Mouse (Mus musculus) liver, embryonic 14.5 days (tissue): ENCODE measurements at regions not wholly inside any gene's neighbourhood (a gene's known extent, or its start where the extent isn't known, plus 50 kb on each side); places are given as distances from the start of the nearest gene placed in this dataset.

Source experiments
- ATAC-seq: fragments of 200-750 bp; cut with Nextera tagmentation; 2 replicates; pipeline ENCODE4 v1.8.0; 2017; ENCODE audit warnings: moderate number of reproducible peaks, mild to moderate bottlenecking, moderate library complexity; ENCODE audit not compliant: insufficient read depth
- DNase-seq, 3 experiments: peaks; one replicate each; pipeline ENCODE4 v3.0.0-alpha.2; 2012 to 2013; ENCODE audit warnings: low read depth in 3 of 3, low spot score in 3 of 3
- H3K27ac ChIP-seq: fragments of 300-500 bp; sonication (generic); 2 replicates; pipeline ENCODE4 v1.5.1; 2014; ENCODE audit warnings: moderate library complexity, mild to moderate bottlenecking, control low read depth, inconsistent platforms
- H3K27me3 ChIP-seq: fragments of 300-500 bp; sonication (generic); 2 replicates; pipeline ENCODE4 v1.6.1; 2014; ENCODE audit warnings: mild to moderate bottlenecking, low read length, moderate library complexity; ENCODE audit not compliant: control insufficient read depth, insufficient read depth
- H3K36me3 ChIP-seq: fragments of 300-500 bp; sonication (generic); replicated peaks from 2 replicates; pipeline ENCODE4 v1.6.1; 2014; ENCODE audit warnings: low read depth; ENCODE audit not compliant: control insufficient read depth, insufficient read depth
- H3K4me1 ChIP-seq, 2 experiments: fragments of 200-500 bp in 1 of 2; fragments of 300-500 bp in 1 of 2; sonication (generic) in 1 of 2; replicated peaks; 2 replicates each; pipeline ENCODE4 v1.6.1; 2012 to 2014; ENCODE audit warnings: antibody characterized with exemption in 1 of 2, inconsistent platforms in 1 of 2, low read length in 1 of 2; ENCODE audit not compliant: control insufficient read depth in 2 of 2, insufficient read depth in 2 of 2
- H3K4me2 ChIP-seq: fragments of 300-500 bp; sonication (generic); 2 replicates; pipeline ENCODE4 v1.6.1; 2014; ENCODE audit warnings: low read depth, mild to moderate bottlenecking, control low read depth, moderate library complexity
- H3K4me3 ChIP-seq, 2 experiments: fragments of 200-500 bp in 1 of 2; fragments of 300-500 bp in 1 of 2; sonication (generic) in 1 of 2; 2 replicates each; pipeline ENCODE4 v1.5.1; 2012 to 2014; ENCODE audit warnings: low read depth in 2 of 2, low read length in 2 of 2, mild to moderate bottlenecking in 2 of 2, control low read depth in 1 of 2, inconsistent platforms in 1 of 2, moderate library complexity in 1 of 2; ENCODE audit not compliant: insufficient read depth in 1 of 2
- H3K9ac ChIP-seq: fragments of 300-500 bp; sonication (generic); replicated peaks from 2 replicates; pipeline ENCODE4 v1.6.1; 2014; ENCODE audit warnings: mild to moderate bottlenecking, control low read depth, moderate library complexity
- H3K9me3 ChIP-seq: fragments of 300-500 bp; sonication (generic); 2 replicates; pipeline ENCODE4 v1.6.1; 2016; ENCODE audit warnings: low read length, mixed read lengths; ENCODE audit not compliant: control insufficient read depth
- CTCF ChIP-seq: IDR thresholded peaks from 2 replicates; pipeline ENCODE4 v1.5.1; 2016; ENCODE audit warnings: antibody characterized with exemption, low read depth, control low read depth
- EP300 ChIP-seq: IDR thresholded peaks from 2 replicates; pipeline ENCODE4 v1.6.1; 2016; ENCODE audit warnings: antibody characterized with exemption, low read depth
- WGBS: fragments of 180-500 bp; shearing (Covaris S2); extraction: QIAGEN DNeasy Blood & Tissue Kit; methylation state at CpG from one replicate; pipeline ENCODE4 v1.1.7; 2014; ENCODE audit not compliant: insufficient replicate concordance; 5-methylcytosine and 5-hydroxymethylcytosine counted together

DNA sequence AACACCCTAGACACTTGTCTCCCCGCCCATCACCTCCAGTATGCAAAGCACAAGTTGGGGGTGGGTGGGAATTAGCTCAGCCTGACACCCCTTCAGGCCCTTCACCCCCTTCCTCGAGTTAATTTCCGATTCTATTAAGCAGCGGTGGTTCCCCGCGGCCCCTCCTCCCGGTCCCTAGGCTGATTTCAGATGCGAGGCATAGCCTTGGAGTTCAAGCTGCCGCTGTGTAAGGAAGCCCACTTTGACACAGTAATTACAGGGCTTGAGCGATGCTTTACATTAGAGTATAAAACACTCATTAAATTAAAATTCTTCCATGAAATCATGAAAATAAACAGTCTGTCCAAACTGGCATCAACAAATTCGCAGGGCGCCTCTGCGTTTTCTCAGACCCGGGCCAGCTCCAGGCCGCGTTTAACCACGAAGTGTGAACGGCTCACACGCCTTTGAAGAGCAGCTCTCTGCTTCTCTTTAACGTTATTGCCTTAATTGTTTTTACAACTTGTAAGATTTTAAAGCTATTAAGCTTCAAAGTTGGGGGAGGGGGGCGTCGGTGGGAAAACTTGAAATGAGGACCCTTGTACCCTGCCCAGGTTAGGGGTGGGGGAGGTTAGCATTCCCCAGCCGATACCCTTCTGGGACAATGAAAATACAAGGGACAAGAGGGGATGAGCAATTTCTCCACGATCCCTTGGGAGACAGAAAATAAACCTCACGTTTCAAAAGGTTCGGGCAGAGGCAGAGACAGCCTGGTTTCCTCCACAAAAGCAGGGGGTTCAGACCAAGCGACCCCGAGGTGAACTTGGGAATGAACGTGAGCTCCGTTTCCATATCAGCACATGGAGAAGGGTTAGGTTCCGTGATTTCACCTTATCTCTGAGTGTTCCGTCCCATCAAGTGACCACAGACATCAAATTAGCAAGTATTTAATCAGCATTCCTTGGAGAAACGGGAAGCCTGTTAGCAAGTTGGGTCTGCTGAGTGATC, 114.4 kb downstream of the Dicer1 start:
- ATAC-seq (no peak), DNase-seq (no peak)
- Histone ChIP-seq H3K9ac (no peak overlapping the region), H3K9me3 (no peaks in the 10 kb centered on the region), H3K4me2 (no peak overlapping the region), H3K4me1 (no peaks in the 10 kb centered on the region), H3K27ac (no peak overlapping the region), H3K36me3 (no peaks in the 10 kb centered on the region), H3K27me3 (peaks cover 11% of the 10 kb centered on the region), H3K4me3 (no peak overlapping the region)
- no peak for TF ChIP-seq EP300
- 6% methylated on average over 33 of the region's 33 CpGs for WGBS

- Histone ChIP-seq H3K4me1 (no peaks in the 10 kb centered on the region), H3K9me3 (no peaks in the 10 kb centered on the region), H3K27ac (no peak overlapping the region), H3K9ac (no peak overlapping the region), H3K27me3 (peaks cover 11% of the 10 kb centered on the region), H3K36me3 (no peaks in the 10 kb centered on the region), H3K4me3 (no peak overlapping the region), H3K4me2 (no peak overlapping the region)
- no peak for ATAC-seq
- DNase-seq, result no peak
- WGBS, result 46% methylated on average over 12 of the region's 12 CpGs
- no peak for TF ChIP-seq EP300
- TF ChIP-seq CTCF, result no peak
Observed at GRCm38 (mm10) chr12:104636474-104636873, 115.3 kb downstream of the Dicer1 start.

DNA sequence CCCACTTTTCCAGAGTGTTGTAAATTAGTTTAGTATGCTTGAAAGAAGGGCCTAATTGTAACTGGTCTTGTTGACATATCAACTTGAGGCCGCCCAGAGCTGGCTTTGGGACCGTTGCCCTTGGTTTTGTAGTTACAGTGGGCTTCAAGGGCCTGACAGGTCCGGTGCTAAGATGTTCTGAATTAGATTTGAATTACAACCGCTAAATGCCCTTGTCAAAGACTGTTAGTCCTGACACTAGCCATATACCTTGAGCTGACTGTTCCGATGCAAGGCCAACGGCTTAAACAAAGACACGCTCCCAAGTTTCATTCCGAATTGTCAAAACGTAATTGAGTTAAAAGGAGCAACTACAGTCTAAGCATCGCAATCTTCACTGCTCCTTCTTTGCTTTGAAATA, 116.9 kb downstream of the Dicer1 start:
- Histone ChIP-seq H3K9ac (no peak overlapping the region), H3K27me3 (peaks cover 11% of the 10 kb centered on the region), H3K4me3 (no peak overlapping the region), H3K36me3 (no peaks in the 10 kb centered on the region), H3K9me3 (no peaks in the 10 kb centered on the region), H3K4me2 (no peak overlapping the region), H3K27ac (no peak overlapping the region), H3K4me1 (no peaks in the 10 kb centered on the region)
- ATAC-seq (no peak), DNase-seq (no peak)
- TF ChIP-seq CTCF (no peak), EP300 (no peak)
- WGBS, result 70% methylated on average over 10 of the region's 10 CpGs

DNA sequence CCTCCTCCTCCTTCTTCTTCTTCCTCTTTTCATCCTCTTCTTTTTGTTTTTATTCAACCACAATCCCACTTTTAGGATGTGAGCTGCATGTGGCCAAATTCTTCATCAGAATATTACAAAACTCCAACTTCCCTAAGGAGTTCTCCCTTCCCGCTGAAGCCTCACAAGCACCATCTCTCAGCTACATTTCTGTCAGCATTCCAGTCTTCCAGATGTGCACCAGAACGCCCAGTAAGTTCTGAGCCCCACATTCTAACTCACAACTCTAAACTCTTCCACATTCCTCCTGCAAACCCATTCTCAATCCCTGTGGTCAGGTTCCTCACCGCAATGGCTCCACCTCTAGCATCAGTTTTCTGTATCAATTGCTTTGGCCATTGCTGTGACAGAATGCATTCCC, 121.2 kb downstream of the Dicer1 start:
- Histone ChIP-seq H3K27me3 (no peaks in the 10 kb centered on the region), H3K9ac (no peak overlapping the region), H3K36me3 (no peaks in the 10 kb centered on the region), H3K9me3 (no peaks in the 10 kb centered on the region), H3K4me3 (no peak overlapping the region), H3K27ac (no peak overlapping the region), H3K4me1 (no peaks in the 10 kb centered on the region), H3K4me2 (no peak overlapping the region)
- no peak for DNase-seq
- no peak for ATAC-seq
- WGBS, result 68% methylated on average over 3 of the region's 3 CpGs
- TF ChIP-seq CTCF (no peak), EP300 (no peak)

DNA sequence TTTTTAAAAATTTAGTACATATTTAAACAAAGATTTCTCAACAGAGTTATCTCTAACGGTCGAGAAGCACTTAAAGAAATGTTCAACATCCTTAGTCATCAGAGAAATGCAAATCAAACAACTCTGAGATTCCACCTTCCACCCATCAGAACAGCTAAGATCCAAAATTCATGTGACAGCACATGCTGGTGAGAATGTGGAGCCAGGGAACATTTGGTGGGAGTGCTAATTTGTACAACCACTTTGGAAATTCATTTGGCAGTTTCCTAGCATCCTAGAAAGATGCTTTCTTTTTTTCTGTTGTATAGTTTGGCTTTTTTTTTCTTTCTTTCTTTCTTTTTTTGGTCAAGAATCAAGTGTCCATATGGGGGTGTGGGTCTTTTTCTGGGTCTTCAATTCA, 122.3 kb downstream of the Dicer1 start:
- no peaks in the 10 kb centered on the region for H3K36me3 ChIP-seq
- 54% methylated on average over 2 of the region's 2 CpGs for WGBS
- H3K9ac ChIP-seq, result no peak overlapping the region
- H3K27me3 ChIP-seq, result no peaks in the 10 kb centered on the region
- no peaks in the 10 kb centered on the region for H3K9me3 ChIP-seq
- no peak overlapping the region for H3K4me2 ChIP-seq
- DNase-seq (no peak), ATAC-seq (no peak)
- H3K27ac ChIP-seq, result no peak overlapping the region
- H3K4me1 ChIP-seq, result no peaks in the 10 kb centered on the region
- no peak overlapping the region for H3K4me3 ChIP-seq
- no peak for TF ChIP-seq CTCF
- TF ChIP-seq EP300, result no peak
